ENCODE assay signal across 8 mouse cellular contexts in the genomic region with DNA sequence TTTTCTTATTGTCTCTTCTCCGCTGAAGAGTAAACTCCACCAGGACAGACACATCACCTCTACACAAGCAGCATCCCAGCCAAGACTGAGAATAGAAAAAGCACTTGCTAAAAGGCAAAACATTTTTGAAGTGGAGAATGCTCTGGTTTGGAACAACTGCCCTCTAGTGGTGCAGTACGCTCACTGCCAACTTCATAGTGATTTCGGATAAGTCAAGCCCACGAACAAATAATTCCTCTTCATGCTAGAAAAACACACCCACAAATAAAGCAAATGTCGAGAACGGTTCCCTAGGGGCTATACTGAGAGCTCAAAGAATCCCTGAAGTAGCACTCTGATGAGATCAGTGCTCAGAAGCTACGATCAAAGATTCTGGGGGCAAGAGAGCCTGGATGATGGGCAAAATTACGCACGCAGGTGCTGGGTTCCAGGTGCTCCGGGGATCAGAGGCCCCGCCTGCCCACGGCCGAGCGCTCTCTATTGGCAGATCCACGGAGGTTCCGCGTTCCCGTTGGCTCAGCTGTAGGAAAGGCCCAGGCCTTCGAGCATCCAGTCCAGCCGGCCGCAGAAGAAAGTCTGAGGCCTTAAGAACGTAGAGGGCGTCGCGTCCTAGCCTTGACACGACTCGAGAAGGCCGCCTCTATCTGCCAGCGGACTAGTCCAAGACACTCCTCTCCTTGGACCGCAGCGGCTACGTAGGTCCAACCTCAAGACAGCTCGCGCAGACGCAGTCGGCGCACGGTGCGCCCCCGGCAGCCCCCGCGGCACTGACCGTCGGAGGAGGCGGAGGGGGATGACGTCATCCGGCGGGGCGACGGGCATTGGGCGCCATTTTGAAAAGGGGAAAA. TPM values are rescaled to one million over a fixed set of nuclear protein-coding genes. Genes with fewer than 3 reads are reported as not detected.
DNase-seq lines count a peak whose midpoint lies in the region; ATAC-seq lines count a peak whose summit lies in the region.

A gene (plus strand): TSS at position 536 of the 848 bp plus-strand sequence.
A gene (minus strand): TSS at position 730 of the 848 bp plus-strand sequence.

- H3K4me2 ChIP-seq in hindbrain, embryonic 16.5 days (ENCODE audit: low read length) = peak within 1 kb of the TSS; percentile 81

- no peaks in the 10 kb centered on the region for H3K9me3 ChIP-seq in hindbrain, embryonic 16.5 days (ENCODE audit: control insufficient read depth, low read length)

- H3K4me1 ChIP-seq in hindbrain, embryonic 16.5 days (ENCODE audit: control insufficient read depth, insufficient read depth, low read depth, low read length) = peaks cover 55% of the 10 kb centered on the region

- peak; percentile 83 for DNase-seq in WW6 (ENCODE audit: low read depth, low spot score)
- DNase-seq in cerebellum, postnatal 4 days (ENCODE audit: low spot score in 2 of 2) = peak; percentile 95 to 98
- peak; percentile 97 for DNase-seq in gastrocnemius, adult 18-20 months (ENCODE audit: low spot score)
- peak; percentile 96 to 97 for DNase-seq in left cerebral cortex, adult 18-20 months (ENCODE audit: low spot score in 2 of 2)
- DNase-seq in right cerebral cortex, adult 18-20 months = peak; percentile 95
- peak; percentile 90 for DNase-seq in urinary bladder, postnatal 10 days (ENCODE audit: low spot score)

- peak; percentile 93 for ATAC-seq in hindbrain, embryonic 16.5 days

- H3K27me3 ChIP-seq in hindbrain, embryonic 16.5 days (replicated peaks; ENCODE audit: control insufficient read depth, insufficient read depth, low read length) = no peaks in the 10 kb centered on the region

- H3K79me2 ChIP-seq in macrophage (ENCODE audit: inconsistent target) = peaks cover 60% of the 10 kb centered on the region

- peak within 1 kb of the TSS; percentile 99 for H3K4me3 ChIP-seq in hindbrain, embryonic 16.5 days (ENCODE audit: low read length)
- H3K4me3 ChIP-seq in macrophage (ENCODE audit: inconsistent target) = peak within 1 kb of the TSS; percentile 76

- peak within 1 kb of the TSS; percentile 99 for H3K9ac ChIP-seq in hindbrain, embryonic 16.5 days (ENCODE audit: low read depth, low read length)

- peak within 1 kb of the TSS; percentile 98 for H3K27ac ChIP-seq in hindbrain, embryonic 16.5 days (ENCODE audit: low read depth, low read length)
- peak within 1 kb of the TSS; percentile 68 for H3K27ac ChIP-seq in macrophage

- H3K36me3 ChIP-seq in hindbrain, embryonic 16.5 days (ENCODE audit: control insufficient read depth, insufficient read depth, low read length) = no peaks in the 10 kb centered on the region
- no peaks in the 10 kb centered on the region for H3K36me3 ChIP-seq in macrophage (ENCODE audit: inconsistent target)

- WGBS in hindbrain, embryonic 16.5 days = under 1% methylated on average over 49 of the region's 51 CpGs
- WGBS in macrophage (ENCODE audit: missing documents) = 2% methylated on average over 51 of the region's 51 CpGs

RNA-seq across cellular contexts. Expression of the first gene that starts in this region (rescaled TPM):
- 10 to 100 TPM; 39.7 to 41.5 TPM for total RNA-seq in gastrocnemius, adult 18-20 months (2021)
- 38.0 and 75.2 TPM in 2 replicates for polyA plus RNA-seq in hindbrain, embryonic 16.5 days (2015; fragmentation: Nextera tagmentation; extraction: Ambion mirVana)
- 10 to 100 TPM; 73.4 to 75.4 TPM for total RNA-seq in left cerebral cortex, adult 18-20 months (2021)
- 10 to 100 TPM; 27.8 to 60.9 (median 36.5) TPM for total RNA-seq in macrophage (2018; cell fraction: chromatin; rRNA removed)
- total RNA-seq in macrophage (2018; cell fraction: cytosol; rRNA removed) = 10 to 100 TPM; 19.9 to 30.6 (median 22.0) TPM
- 10 to 100 TPM; 27.4 to 65.3 (median 38.7) TPM for total RNA-seq in macrophage (2018; cell fraction: nucleus; rRNA removed)
- polyA plus RNA-seq in macrophage (2018) = 21.1 to 36.7 TPM (median 24.8 TPM) in 3 replicates

RNA-seq across cellular contexts. Expression of the second gene that starts in this region (rescaled TPM):
- 10 to 100 TPM; 26.6 to 27.0 TPM for total RNA-seq in gastrocnemius, adult 18-20 months (2021)
- 36.6 and 37.4 TPM in 2 replicates for polyA plus RNA-seq in hindbrain, embryonic 16.5 days (2015; fragmentation: Nextera tagmentation; extraction: Ambion mirVana)
- 10 to 100 TPM; 38.9 to 41.1 TPM for total RNA-seq in left cerebral cortex, adult 18-20 months (2021)
- 10 to 100 TPM in 22 of 26 experiments, 1 to 10 TPM in 4; 6.2 to 48.4 (median 24.0) TPM for total RNA-seq in macrophage (2018; cell fraction: chromatin; rRNA removed)
- 10 to 100 TPM in 8 of 26 experiments, 1 to 10 TPM in 18; 2.0 to 12.1 (median 8.1) TPM for total RNA-seq in macrophage (2018; cell fraction: cytosol; rRNA removed)
- 10 to 100 TPM in 22 of 26 experiments, 1 to 10 TPM in 4; 5.7 to 54.7 (median 21.8) TPM for total RNA-seq in macrophage (2018; cell fraction: nucleus; rRNA removed)
- polyA plus RNA-seq in macrophage (2018) = 5.9 to 14.9 TPM (median 13.0 TPM) in 3 replicates

Comparison
In these comparisons a context has a peak if more than half of its experiments do, and no peak if none do; other contexts are left out.
1. Peak in every context shown above with its lines: DNase-seq, ATAC-seq, H3K4me3 ChIP-seq and H3K27ac ChIP-seq.